Mouse (Mus musculus) heart, postnatal 36 days (tissue): Measurements from ENCODE around the gene Btc. TPM values are rescaled to one million over a fixed set of nuclear protein-coding genes. Genes with fewer than 3 reads are reported as not detected.

Source experiments
- DNase-seq, 2 experiments: peaks; one replicate each; pipeline ENCODE4 v3.0.0; 2021 to 2022
- intact Hi-C: fragments of 180-260 bp; cut with DNase I; formaldehyde crosslinking; loops from one replicate; pipeline ENCODE4 v1.15.1; 2025
- total RNA-seq, 2 experiments: library from RNA; stranded (reverse); gene quantifications; 2 replicates each; pipeline ENCODE4 v1.2.3; 2021

Btc gene
- total RNA-seq, 2 experiments from 2014 or later, result 1.2 to 2.4 TPM

GRCm38 (mm10) chr5:91332079-91332865 lies 70.5 kb downstream of the Btc start:
- no peak for DNase-seq
- intact Hi-C loops, result no loop called here

GRCm38 (mm10) chr5:91321840-91322239 lies 81.0 kb downstream of the Btc start:
- intact Hi-C loops, result no loop called here
- DNase-seq, result no peak

- intact Hi-C loops, result no loop called here
Observed at GRCm38 (mm10) chr5:91320348-91320747, 82.4 kb downstream of the Btc start.

GRCm38 (mm10) chr5:91313971-91314370 lies 88.8 kb downstream of the Btc start:
- intact Hi-C loops, result no loop called here

More at GRCm38 (mm10) chr5:91320348-91320747, 82.4 kb downstream of the Btc start:
- DNase-seq, result no peak

GRCm38 (mm10) chr5:91311767-91312166 lies 91.0 kb downstream of the Btc start:
- DNase-seq, result no peak
- intact Hi-C loops, result no loop called here

More at GRCm38 (mm10) chr5:91313971-91314370, 88.8 kb downstream of the Btc start:
- DNase-seq, result no peak

GRCm38 (mm10) chr5:91308576-91308975 lies 94.2 kb downstream of the Btc start:
- intact Hi-C loops, result loop anchor here (1.0 to 5.0 kb wide), 5 partner anchors 221 to 646 kb away; no protein-coding TSS in a partner anchor
- no peak for DNase-seq

- intact Hi-C loops, result loop anchor here (1.0 to 5.0 kb wide), 5 partner anchors 221 to 646 kb away; no protein-coding TSS in a partner anchor
- peak; percentile 13 to 17 for DNase-seq
Observed at GRCm38 (mm10) chr5:91307907-91308306, 94.9 kb downstream of the Btc start.

Other genes with a start within 250 kb of the Btc start
- 10 to 100 TPM; 57.1 to 57.7 TPM for gene Parm1, start 114.6 kb upstream of the Btc start, total RNA-seq